Mouse (Mus musculus) stomach, embryonic 15.5 days (tissue): ENCODE measurements around the gene Tmx2. TPM values are rescaled to one million over a fixed set of nuclear protein-coding genes. Genes with fewer than 3 reads are reported as not detected.

Experiments used
- ATAC-seq: fragments of 200-750 bp; cut with Nextera tagmentation; 2 replicates; pipeline ENCODE4 v1.8.0; 2017; ENCODE audit warnings: low read depth, moderate number of reproducible peaks, moderate TSS enrichment; ENCODE audit not compliant: insufficient read depth, low FRiP score
- H3K27ac ChIP-seq: fragments of 300-500 bp; sonication (generic); 2 replicates; pipeline ENCODE4 v1.5.1; 2015; ENCODE audit warnings: mild to moderate bottlenecking, inconsistent platforms
- H3K27me3 ChIP-seq: fragments of 300-500 bp; sonication (generic); replicated peaks from 2 replicates; pipeline ENCODE4 v1.6.1; 2015; ENCODE audit warnings: inconsistent platforms
- H3K36me3 ChIP-seq: fragments of 300-500 bp; sonication (generic); 2 replicates; pipeline ENCODE4 v1.6.1; 2015; ENCODE audit warnings: inconsistent platforms
- H3K4me1 ChIP-seq: fragments of 300-500 bp; sonication (generic); 2 replicates; pipeline ENCODE4 v1.6.1; 2015; ENCODE audit warnings: inconsistent platforms
- H3K4me2 ChIP-seq: fragments of 300-500 bp; sonication (generic); 2 replicates; pipeline ENCODE4 v1.6.1; 2015; ENCODE audit warnings: mild to moderate bottlenecking, inconsistent platforms
- H3K4me3 ChIP-seq: fragments of 300-500 bp; sonication (generic); replicated peaks from 2 replicates; pipeline ENCODE4 v1.5.1; 2015; ENCODE audit warnings: inconsistent platforms
- H3K9ac ChIP-seq: fragments of 300-500 bp; sonication (generic); 2 replicates; pipeline ENCODE4 v1.6.1; 2015; ENCODE audit warnings: inconsistent platforms
- H3K9me3 ChIP-seq: fragments of 300-500 bp; sonication (generic); 2 replicates; pipeline ENCODE4 v1.6.1; 2016; ENCODE audit warnings: inconsistent platforms
- WGBS: fragments of 180-500 bp; shearing (Covaris S2); methylation state at CpG from one replicate; pipeline ENCODE4 v1.1.7; 2015; 5-methylcytosine and 5-hydroxymethylcytosine counted together
- polyA plus RNA-seq: library from polyadenylated mRNA; unstranded; fragments of >200 nt; fragmentation: Nextera tagmentation; extraction: Ambion mirVana; gene quantifications from 2 replicates; pipeline ENCODE4 v1.2.1, GENCODE M21; 2015

Gene Tmx2
- polyA plus RNA-seq, 1 experiment from 2014 or later: 119 TPM

DNA sequence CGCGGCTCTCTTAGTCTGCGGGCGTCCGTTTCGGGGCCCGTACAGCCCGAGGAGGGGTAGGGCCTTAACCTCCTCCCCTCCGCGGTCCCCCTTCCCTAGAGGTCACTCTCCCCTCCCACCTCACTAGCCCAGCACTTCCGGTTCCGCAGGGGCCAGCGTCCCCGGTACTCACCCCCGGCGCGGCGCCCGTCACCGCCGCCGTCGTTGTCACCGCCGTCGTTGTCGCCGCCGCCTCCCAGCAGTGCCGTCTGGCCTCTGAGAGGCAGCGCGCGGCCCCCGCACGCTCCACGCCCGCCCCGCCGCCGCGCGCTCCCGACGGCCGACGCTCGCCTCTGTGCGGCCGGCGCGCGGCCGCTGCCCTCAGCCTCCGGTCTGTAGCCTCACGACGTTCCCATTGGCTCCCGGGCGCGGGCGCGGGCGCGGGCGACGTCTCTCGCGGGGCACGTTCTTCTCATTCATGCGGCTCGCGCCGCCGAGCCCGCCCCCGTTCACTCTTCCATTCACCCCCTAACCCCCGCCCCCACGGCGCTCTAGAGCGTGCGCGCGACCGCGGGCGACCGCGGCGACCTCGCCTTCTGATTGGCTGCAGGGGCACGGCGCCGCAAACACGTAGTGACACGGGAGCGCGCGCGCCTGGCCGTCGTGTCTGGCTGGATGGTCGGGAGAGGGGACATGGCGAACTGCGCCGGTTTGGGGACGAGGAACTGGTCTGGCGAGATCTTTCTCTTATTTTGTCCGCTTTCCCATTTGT, 36.0 kb upstream of the Tmx2 start, which contains the start of gene Zdhhc5:
Gene Zdhhc5 (minus strand): TSS at position 370 of the 751 bp plus-strand sequence.
- Histone ChIP-seq H3K36me3 (peaks cover 9% of the 10 kb centered on the region), H3K4me3 (peak within 1 kb of the TSS; percentile 96), H3K4me2 (peak within 1 kb of the TSS; percentile 64), H3K9ac (peak within 1 kb of the TSS; percentile 95), H3K9me3 (no peaks in the 10 kb centered on the region), H3K27ac (peak within 1 kb of the TSS; percentile 98), H3K4me1 (peaks cover 6% of the 10 kb centered on the region; the same call in 1 of the 2 replicates), H3K27me3 (no peaks in the 10 kb centered on the region)
- peak; percentile 94 for ATAC-seq
- WGBS: under 1% methylated on average over 106 of the region's 107 CpGs

DNA sequence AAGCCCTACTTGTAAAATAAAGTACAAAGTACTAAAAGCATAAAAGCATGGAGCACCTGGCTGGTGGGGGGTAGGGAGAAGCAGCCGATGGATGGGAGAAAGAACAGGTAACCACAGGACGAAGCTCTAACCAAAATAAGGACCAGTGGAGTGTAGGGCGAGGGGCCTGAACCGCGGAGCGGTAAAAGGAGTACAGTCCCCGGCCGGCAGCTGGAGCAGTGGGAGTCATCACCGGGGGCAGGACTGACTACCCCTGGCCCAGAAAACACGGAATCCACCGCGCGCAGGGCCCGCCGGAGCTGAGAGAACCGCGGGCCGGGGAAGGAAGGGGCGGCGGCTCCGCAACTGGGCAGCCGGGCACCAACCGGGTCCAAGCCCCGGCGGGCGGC, 35.5 kb upstream of the Tmx2 start:
- Histone ChIP-seq H3K9ac (peak overlapping the region; percentile 95), H3K9me3 (no peaks in the 10 kb centered on the region), H3K36me3 (peaks cover 12% of the 10 kb centered on the region), H3K4me2 (peak overlapping the region; percentile 59), H3K27me3 (no peaks in the 10 kb centered on the region), H3K27ac (peak overlapping the region; percentile 98), H3K4me1 (peaks cover 6% of the 10 kb centered on the region; the same call in 1 of the 2 replicates), H3K4me3 (peak overlapping the region; percentile 96)
- ATAC-seq: no peak
- WGBS: under 1% methylated on average over 26 of the region's 26 CpGs

DNA sequence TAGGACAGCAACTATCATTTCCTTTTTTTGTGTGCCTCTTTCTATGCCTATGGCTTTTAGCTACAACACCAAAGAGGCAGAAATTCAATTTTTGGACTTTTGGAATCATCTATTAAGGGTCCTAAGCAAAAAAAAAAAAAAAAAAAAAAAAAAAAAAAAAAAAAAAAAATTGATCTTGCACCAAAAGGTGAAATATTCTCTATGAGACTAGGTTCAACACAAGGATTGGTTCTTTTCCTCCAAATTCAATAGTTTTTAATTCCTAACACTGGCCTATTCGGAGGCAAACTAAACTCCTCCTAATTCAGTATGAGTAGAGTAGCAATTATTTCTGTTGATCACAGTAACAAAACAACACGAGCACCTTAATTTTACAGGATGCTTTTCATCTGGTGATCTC, 33.0 kb upstream of the Tmx2 start:
- ATAC-seq: no peak

DNA sequence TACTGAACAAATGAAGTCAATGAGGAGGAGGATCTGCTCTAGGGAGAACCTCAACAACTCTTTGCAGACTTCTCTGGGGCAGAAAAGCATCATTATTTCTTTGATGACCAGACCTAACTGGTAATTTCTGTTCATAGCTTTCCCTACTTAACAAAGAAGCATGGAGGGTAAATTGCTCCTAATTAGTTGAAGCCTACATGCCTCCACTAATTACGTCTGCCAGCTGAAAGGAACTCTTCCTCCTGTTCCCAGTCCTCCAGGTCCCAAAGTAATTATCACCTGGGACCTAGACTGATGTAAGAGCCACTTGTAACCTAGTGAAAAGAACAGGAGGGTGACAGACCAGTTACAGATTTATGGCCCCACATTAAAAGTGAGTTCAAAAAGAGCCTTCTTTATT, 28.6 kb upstream of the Tmx2 start:
- ATAC-seq: no peak
- H3K27me3 ChIP-seq: no peaks in the 10 kb centered on the region
- H3K4me3 ChIP-seq: no peak overlapping the region
- no peaks in the 10 kb centered on the region for H3K9me3 ChIP-seq
- H3K4me2 ChIP-seq: no peak overlapping the region
- peaks cover 4% of the 10 kb centered on the region; the same call in 1 of the 2 replicates for H3K4me1 ChIP-seq
- peaks cover 35% of the 10 kb centered on the region for H3K36me3 ChIP-seq
- WGBS: 74% methylated on average over 1 of the region's 1 CpGs
- H3K27ac ChIP-seq: no peak overlapping the region
- no peak overlapping the region for H3K9ac ChIP-seq

More for the DNA sequence above, 33.0 kb upstream of the Tmx2 start:
- no peak overlapping the region for H3K9ac ChIP-seq
- peaks cover 27% of the 10 kb centered on the region for H3K36me3 ChIP-seq
- H3K4me3 ChIP-seq: no peak overlapping the region
- peaks cover 8% of the 10 kb centered on the region for H3K4me1 ChIP-seq
- no peak overlapping the region for H3K27ac ChIP-seq
- WGBS: 87% methylated on average over 2 of the region's 2 CpGs
- H3K27me3 ChIP-seq: no peaks in the 10 kb centered on the region
- H3K9me3 ChIP-seq: no peaks in the 10 kb centered on the region
- H3K4me2 ChIP-seq: no peak overlapping the region

DNA sequence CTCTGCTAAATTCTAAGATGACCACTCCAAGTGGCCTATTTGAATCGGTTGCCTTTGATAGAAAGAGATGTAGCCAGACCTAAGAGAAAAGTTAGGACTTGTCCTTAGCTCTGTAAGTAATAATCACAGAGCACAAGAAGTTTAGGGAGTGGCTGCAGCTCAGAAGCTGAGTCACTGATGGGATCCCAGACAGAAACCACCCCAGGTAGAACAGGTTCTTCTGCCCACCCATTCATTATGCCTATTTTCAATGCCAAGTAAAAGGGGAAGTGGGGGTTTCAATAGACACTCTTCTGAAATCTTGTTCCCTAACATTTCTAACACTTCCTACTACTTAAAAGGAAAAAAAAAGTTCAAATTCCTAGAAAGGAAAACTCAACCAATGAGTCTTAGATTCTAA, 26.4 kb upstream of the Tmx2 start:
- peak overlapping the region; percentile 75 for H3K27ac ChIP-seq
- H3K4me3 ChIP-seq: no peak overlapping the region
- H3K36me3 ChIP-seq: peaks cover 28% of the 10 kb centered on the region
- no peak overlapping the region for H3K4me2 ChIP-seq
- ATAC-seq: no peak
- no peaks in the 10 kb centered on the region for H3K9me3 ChIP-seq
- H3K27me3 ChIP-seq: no peaks in the 10 kb centered on the region
- 84% methylated on average over 1 of the region's 1 CpGs for WGBS
- H3K4me1 ChIP-seq: peaks cover 4% of the 10 kb centered on the region; the same call in 1 of the 2 replicates
- no peak overlapping the region for H3K9ac ChIP-seq

DNA sequence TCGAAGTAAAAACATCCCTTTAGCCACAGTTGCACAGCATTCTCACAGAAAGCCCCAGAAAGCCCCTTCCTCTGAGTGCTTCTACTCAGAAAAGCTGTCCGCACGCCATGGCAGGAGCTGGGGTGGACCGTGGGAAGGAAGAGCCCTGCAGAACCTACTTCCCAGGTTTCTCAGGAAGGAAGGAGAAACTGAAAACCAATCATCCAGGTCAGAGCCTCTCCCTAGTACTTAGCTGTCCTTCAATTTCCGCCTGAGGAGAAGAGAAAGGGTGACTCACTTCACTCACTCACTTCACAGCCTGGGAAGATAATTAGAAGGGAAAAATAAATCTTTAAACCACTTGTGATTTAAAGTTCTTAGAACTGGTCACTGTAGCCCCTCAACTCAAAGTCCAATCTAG, 25.4 kb upstream of the Tmx2 start:
- H3K9me3 ChIP-seq: no peaks in the 10 kb centered on the region
- no peak for ATAC-seq
- WGBS: 77% methylated on average over 5 of the region's 5 CpGs
- no peak overlapping the region for H3K4me2 ChIP-seq
- no peaks in the 10 kb centered on the region for H3K27me3 ChIP-seq
- peaks cover 23% of the 10 kb centered on the region for H3K36me3 ChIP-seq
- peaks cover 4% of the 10 kb centered on the region; the same call in 1 of the 2 replicates for H3K4me1 ChIP-seq
- no peak overlapping the region for H3K9ac ChIP-seq
- H3K4me3 ChIP-seq: no peak overlapping the region
- H3K27ac ChIP-seq: peak overlapping the region; percentile 75; the same call in 1 of the 2 replicates

- WGBS: 91% methylated on average over 1 of the region's 1 CpGs
- no peak overlapping the region for H3K9ac ChIP-seq
- H3K27me3 ChIP-seq: no peaks in the 10 kb centered on the region
- no peaks in the 10 kb centered on the region for H3K9me3 ChIP-seq
- no peak for ATAC-seq
- H3K4me1 ChIP-seq: peaks cover 4% of the 10 kb centered on the region; the same call in 1 of the 2 replicates
- H3K27ac ChIP-seq: no peak overlapping the region
- H3K4me2 ChIP-seq: no peak overlapping the region
- H3K4me3 ChIP-seq: no peak overlapping the region
- peaks cover 19% of the 10 kb centered on the region for H3K36me3 ChIP-seq
Measured at GRCm38 (mm10) chr2:84703497-84703896, 24.6 kb upstream of the Tmx2 start.

DNA sequence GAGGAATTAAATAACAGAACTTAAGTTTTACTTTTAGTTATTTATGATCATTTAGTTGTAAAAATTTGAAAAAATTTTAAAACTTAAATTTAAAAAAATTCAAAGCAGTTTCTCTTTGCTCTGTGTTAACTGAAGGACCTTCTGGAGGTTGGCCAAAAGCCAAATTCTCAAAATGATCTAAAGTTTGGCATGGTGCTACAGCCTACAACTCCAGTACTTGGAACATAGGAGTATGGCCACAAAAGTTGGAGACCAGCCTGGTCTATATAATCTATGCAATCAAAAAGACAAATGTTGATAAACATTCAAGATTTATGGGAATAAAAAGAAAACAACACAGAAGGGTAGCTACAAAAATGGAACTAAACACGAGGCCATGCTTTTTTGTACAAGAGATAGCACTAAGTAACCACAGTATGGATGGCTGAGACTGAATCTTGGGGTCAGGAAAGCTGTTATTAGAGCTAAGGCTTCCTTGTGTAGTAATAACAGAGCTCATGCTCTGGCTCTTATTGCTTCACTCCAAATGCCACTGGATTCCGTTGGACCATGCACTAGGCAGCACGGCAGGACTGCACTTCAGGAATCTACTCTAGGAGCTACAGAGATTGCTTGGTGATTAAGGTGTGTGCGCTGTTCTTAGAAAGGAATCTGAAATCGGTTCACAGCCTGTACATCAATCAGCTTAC, 16.2 kb upstream of the Tmx2 start:
- no peaks in the 10 kb centered on the region for H3K4me1 ChIP-seq
- no peak overlapping the region for H3K27ac ChIP-seq
- 71% methylated on average over 5 of the region's 5 CpGs for WGBS
- H3K4me3 ChIP-seq: no peak overlapping the region
- no peak overlapping the region for H3K4me2 ChIP-seq
- peaks cover 30% of the 10 kb centered on the region for H3K36me3 ChIP-seq
- H3K27me3 ChIP-seq: no peaks in the 10 kb centered on the region
- no peaks in the 10 kb centered on the region for H3K9me3 ChIP-seq
- no peak; the same call in 1 of the 2 replicates for ATAC-seq
- H3K9ac ChIP-seq: no peak overlapping the region

DNA sequence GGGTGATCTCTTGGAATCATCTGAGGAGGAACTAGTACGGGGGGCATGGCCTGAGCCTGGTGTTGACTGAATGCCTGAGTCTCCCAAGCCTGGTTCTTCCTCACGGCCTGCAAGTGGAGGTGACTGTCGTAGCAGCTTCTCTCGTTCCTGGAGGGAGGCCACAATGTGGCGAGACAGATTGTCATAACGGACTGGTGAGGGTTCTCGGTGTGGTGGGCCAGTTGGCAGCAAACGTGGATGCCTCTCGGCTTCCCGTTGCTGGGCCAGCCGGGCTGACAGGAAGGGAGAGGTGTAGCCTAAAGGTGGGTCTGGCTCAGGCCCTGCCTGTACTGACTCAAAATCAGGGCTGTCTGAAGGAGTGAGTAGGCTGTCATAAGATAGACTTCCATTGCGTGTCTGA, 11.1 kb upstream of the Tmx2 start:
- Histone ChIP-seq H3K4me2 (no peak overlapping the region), H3K9me3 (no peaks in the 10 kb centered on the region), H3K36me3 (peaks cover 65% of the 10 kb centered on the region), H3K27me3 (no peaks in the 10 kb centered on the region), H3K4me1 (no peaks in the 10 kb centered on the region), H3K9ac (no peak overlapping the region), H3K27ac (no peak overlapping the region), H3K4me3 (no peak overlapping the region)
- WGBS: 93% methylated on average over 12 of the region's 12 CpGs
- no peak for ATAC-seq

- no peak overlapping the region for H3K27ac ChIP-seq
- no peak overlapping the region for H3K9ac ChIP-seq
- no peak overlapping the region for H3K4me3 ChIP-seq
- no peak for ATAC-seq
- H3K36me3 ChIP-seq: peaks cover 63% of the 10 kb centered on the region
- no peaks in the 10 kb centered on the region for H3K27me3 ChIP-seq
- no peak overlapping the region for H3K4me2 ChIP-seq
- H3K4me1 ChIP-seq: no peaks in the 10 kb centered on the region
- WGBS: 81% methylated on average over 2 of the region's 2 CpGs
- H3K9me3 ChIP-seq: no peaks in the 10 kb centered on the region
Measured at GRCm38 (mm10) chr2:84688080-84688844, 9.3 kb upstream of the Tmx2 start.

- Histone ChIP-seq H3K4me2 (no peak overlapping the region), H3K9me3 (no peaks in the 10 kb centered on the region), H3K4me3 (no peak overlapping the region), H3K9ac (no peak overlapping the region), H3K36me3 (peaks cover 31% of the 10 kb centered on the region; the same call in 1 of the 2 replicates), H3K27me3 (no peaks in the 10 kb centered on the region), H3K27ac (no peak overlapping the region), H3K4me1 (no peaks in the 10 kb centered on the region)
- no peak for ATAC-seq
- 63% methylated on average over 6 of the region's 6 CpGs for WGBS
Measured at GRCm38 (mm10) chr2:84682605-84683183, 3.8 kb upstream of the Tmx2 start.
